Mouse (Mus musculus): ENCODE results near the gene Ppid. TPM values are rescaled to one million over a fixed set of nuclear protein-coding genes. Genes with fewer than 3 reads are reported as not detected.

The Ppid gene
- polyA plus RNA-seq, 1 experiment from 2014 or later: 192 TPM

- Histone ChIP-seq H3K36me3 (peaks cover 17% of the 10 kb centered on the region), H3K27ac (no peak overlapping the region), H3K9ac (peak overlapping the region; percentile 76), H3K27me3 (no peaks in the 10 kb centered on the region), H3K9me3 (no peaks in the 10 kb centered on the region), H3K4me1 (peaks cover 10% of the 10 kb centered on the region), H3K4me3 (peak overlapping the region; percentile 78), H3K4me2 (replicated peaks) (peak overlapping the region; percentile 87)
- 27% methylated on average over 10 of the region's 10 CpGs for WGBS
- ATAC-seq (ENCODE audit: low FRiP score, low read depth): no peak
These were observed 36.5 kb downstream of the Ppid start for GRCm38 (mm10) chr3:79627484-79628181.

- Histone ChIP-seq H3K27ac (peak overlapping the region; percentile 70; the same call in 1 of the 2 replicates), H3K4me2 (replicated peaks) (peak overlapping the region; percentile 87), H3K9ac (peak overlapping the region; percentile 76), H3K9me3 (peaks cover 3% of the 10 kb centered on the region; the same call in 1 of the 2 replicates), H3K36me3 (peaks cover 19% of the 10 kb centered on the region), H3K27me3 (no peaks in the 10 kb centered on the region), H3K4me1 (peaks cover 10% of the 10 kb centered on the region), H3K4me3 (peak overlapping the region; percentile 78)
- WGBS: 0% methylated on average over 9 of the region's 9 CpGs
- ATAC-seq (ENCODE audit: low FRiP score, low read depth): no peak
These were observed 37.0 kb downstream of the Ppid start for GRCm38 (mm10) chr3:79628182-79628560.

GRCm38 (mm10) chr3:79628561-79629415 lies 37.6 kb downstream of the Ppid start, which contains the start of gene 4930579G24Rik:
4930579G24Rik (plus strand) TSS chr3:79629079.
- Histone ChIP-seq H3K4me3 (peak within 1 kb of the TSS; percentile 78), H3K9me3 (peaks cover 6% of the 10 kb centered on the region; the same call in 1 of the 2 replicates), H3K4me1 (peaks cover 10% of the 10 kb centered on the region), H3K36me3 (peaks cover 24% of the 10 kb centered on the region), H3K4me2 (replicated peaks) (peak within 1 kb of the TSS; percentile 87), H3K27me3 (no peaks in the 10 kb centered on the region), H3K9ac (peak within 1 kb of the TSS; percentile 77), H3K27ac (peak within 1 kb of the TSS; percentile 72)
- peak; percentile 99 for ATAC-seq (ENCODE audit: low FRiP score, low read depth)
- WGBS: under 1% methylated on average over 60 of the region's 60 CpGs

- no peaks in the 10 kb centered on the region for H3K27me3 ChIP-seq
- 1% methylated on average over 11 of the region's 11 CpGs for WGBS
- peak; percentile 7 for ATAC-seq (ENCODE audit: low FRiP score, low read depth)
- peak within 1 kb of the TSS; percentile 78 for H3K4me3 ChIP-seq
- peaks cover 10% of the 10 kb centered on the region for H3K4me1 ChIP-seq
- peak within 1 kb of the TSS; percentile 87 for H3K4me2 ChIP-seq (replicated peaks)
- peaks cover 6% of the 10 kb centered on the region; the same call in 1 of the 2 replicates for H3K9me3 ChIP-seq
- H3K27ac ChIP-seq: peak within 1 kb of the TSS; percentile 72
- H3K9ac ChIP-seq: peak within 1 kb of the TSS; percentile 77
- peaks cover 27% of the 10 kb centered on the region for H3K36me3 ChIP-seq
These were observed 38.2 kb downstream of the Ppid start, which contains the start of gene Etfdh for GRCm38 (mm10) chr3:79629416-79629730. Etfdh (minus strand) TSS chr3:79629500.

- no peak overlapping the region for H3K9ac ChIP-seq
- no peak overlapping the region for H3K27ac ChIP-seq
- no peaks in the 10 kb centered on the region for H3K36me3 ChIP-seq
- H3K27me3 ChIP-seq: no peaks in the 10 kb centered on the region
- no peaks in the 10 kb centered on the region for H3K9me3 ChIP-seq
- no peak overlapping the region for H3K4me3 ChIP-seq
- no peak for ATAC-seq (ENCODE audit: low FRiP score, low read depth)
- 83% methylated on average over 6 of the region's 6 CpGs for WGBS
- H3K4me1 ChIP-seq: no peaks in the 10 kb centered on the region
- H3K4me2 ChIP-seq (replicated peaks): no peak overlapping the region
These were observed 61.0 kb downstream of the Ppid start for GRCm38 (mm10) chr3:79652129-79652528.

Other genes with a start within 250 kb of the Ppid start
- gene Fnip2, start 23.5 kb upstream of the Ppid start, polyA plus RNA-seq (2015; fragmentation: Nextera tagmentation; extraction: Ambion mirVana): 3.4 and 3.9 TPM in 2 replicates
- 35.5 and 35.9 TPM in 2 replicates for gene 4930579G24Rik, start 37.7 kb downstream of the Ppid start, polyA plus RNA-seq (2015; fragmentation: Nextera tagmentation; extraction: Ambion mirVana)
- gene Etfdh, start 38.2 kb downstream of the Ppid start, polyA plus RNA-seq (2015; fragmentation: Nextera tagmentation; extraction: Ambion mirVana): 53.8 and 57.4 TPM in 2 replicates
- 0.13 and 0.20 TPM in 2 replicates for gene Rxfp1, start 146.5 kb downstream of the Ppid start, polyA plus RNA-seq (2015; fragmentation: Nextera tagmentation; extraction: Ambion mirVana)

All from limb, embryonic 13.5 days (tissue).